Mouse (Mus musculus) kidney, postnatal 0 days (tissue): ENCODE data around the gene Pik3r1. TPM values are rescaled to one million over a fixed set of nuclear protein-coding genes. Genes with fewer than 3 reads are reported as not detected.

Experiments
- ATAC-seq: fragments of 200-750 bp; cut with Nextera tagmentation; replicated peaks from 2 replicates; pipeline ENCODE4 v1.8.0; 2017; ENCODE audit warnings: low read depth, moderate number of reproducible peaks, moderate TSS enrichment, moderate library complexity; ENCODE audit not compliant: low FRiP score
- DNase-seq: peaks from one replicate; pipeline ENCODE4 v3.0.0-alpha.2; 2016; ENCODE audit warnings: low spot score
- H3K27ac ChIP-seq: fragments of 300-500 bp; sonication (generic); 2 replicates; pipeline ENCODE4 v1.5.1; 2014; ENCODE audit warnings: mild to moderate bottlenecking
- H3K27me3 ChIP-seq: fragments of 300-500 bp; sonication (generic); 2 replicates; pipeline ENCODE4 v1.6.1; 2014; ENCODE audit warnings: low read length, mixed read lengths; ENCODE audit not compliant: insufficient read depth
- H3K36me3 ChIP-seq: fragments of 300-500 bp; sonication (generic); 2 replicates; pipeline ENCODE4 v1.6.1; 2014; ENCODE audit warnings: low read length, mixed read lengths; ENCODE audit not compliant: insufficient read depth
- H3K4me1 ChIP-seq: fragments of 300-500 bp; sonication (generic); replicated peaks from 2 replicates; pipeline ENCODE4 v1.6.1; 2014; ENCODE audit warnings: antibody characterized with exemption, low read length, mixed read lengths; ENCODE audit not compliant: insufficient read depth
- H3K4me2 ChIP-seq: fragments of 300-500 bp; sonication (generic); 2 replicates; pipeline ENCODE4 v1.6.1; 2014; ENCODE audit warnings: mild to moderate bottlenecking, low read length, moderate library complexity, mixed read lengths
- H3K4me3 ChIP-seq: fragments of 300-500 bp; sonication (generic); replicated peaks from 2 replicates; pipeline ENCODE4 v1.5.1; 2014; ENCODE audit warnings: low read depth, low read length
- H3K9ac ChIP-seq: fragments of 300-500 bp; sonication (generic); 2 replicates; pipeline ENCODE4 v1.6.1; 2014; ENCODE audit warnings: low read depth, low read length
- H3K9me3 ChIP-seq: fragments of 300-500 bp; sonication (generic); replicated peaks from 2 replicates; pipeline ENCODE4 v1.6.1; 2016; ENCODE audit warnings: low read length, inconsistent platforms, mixed read lengths
- CTCF ChIP-seq: IDR thresholded peaks from 2 replicates; pipeline ENCODE4 v1.5.1; 2016; ENCODE audit warnings: antibody characterized with exemption, low read depth, mild to moderate bottlenecking, moderate library complexity
- WGBS: fragments of 180-500 bp; shearing (Covaris S2); extraction: QIAGEN DNeasy Blood & Tissue Kit; methylation state at CpG from one replicate; pipeline ENCODE4 v1.1.7; 2014; 5-methylcytosine and 5-hydroxymethylcytosine counted together
- polyA plus RNA-seq: library from polyadenylated mRNA; unstranded; fragments of >200 nt; fragmentation: Nextera tagmentation; extraction: Ambion mirVana; gene quantifications from 2 replicates; pipeline ENCODE4 v1.2.1, GENCODE M21; 2015

Gene Pik3r1
- polyA plus RNA-seq, 1 experiment from 2014 or later: 30.3 TPM

DNA sequence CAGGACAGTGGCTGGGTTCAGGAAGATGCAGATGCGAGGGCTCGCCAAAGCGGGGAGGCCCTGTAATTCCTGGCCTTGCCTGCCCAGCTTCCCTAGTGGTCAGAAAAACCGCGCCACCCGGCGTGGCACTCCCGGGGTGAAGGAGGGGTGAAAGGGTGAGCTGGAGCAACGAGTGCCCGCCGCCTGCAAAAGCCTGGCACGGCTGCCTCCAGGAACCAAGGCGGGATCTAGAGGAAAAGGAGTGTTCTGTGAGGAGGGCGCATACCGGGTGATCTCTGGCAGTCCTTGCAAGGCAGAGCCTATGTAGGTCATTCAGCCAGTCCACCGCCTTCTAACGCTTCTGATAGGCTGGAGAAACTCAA is 594 bp upstream of the Pik3r1 start:
- ATAC-seq (peak; percentile 64), DNase-seq (peak; percentile 82)
- Histone ChIP-seq H3K9ac (peak overlapping the region; percentile 92), H3K27me3 (no peaks in the 10 kb centered on the region), H3K4me3 (peak overlapping the region; percentile 94), H3K4me1 (peaks cover 11% of the 10 kb centered on the region; the same call in 1 of the 2 replicates), H3K27ac (peak overlapping the region; percentile 98), H3K9me3 (no peaks in the 10 kb centered on the region), H3K4me2 (peak overlapping the region; percentile 83), H3K36me3 (no peaks in the 10 kb centered on the region)
- peak; percentile 42 for TF ChIP-seq CTCF
- under 1% methylated on average over 17 of the region's 17 CpGs for WGBS

- Histone ChIP-seq H3K4me3 (peak overlapping the region; percentile 94), H3K9ac (peak overlapping the region; percentile 92), H3K4me1 (peaks cover 14% of the 10 kb centered on the region; the same call in 1 of the 2 replicates), H3K4me2 (peak overlapping the region; percentile 83), H3K36me3 (no peaks in the 10 kb centered on the region), H3K27me3 (no peaks in the 10 kb centered on the region), H3K27ac (peak overlapping the region; percentile 98), H3K9me3 (no peaks in the 10 kb centered on the region)
- no peak for TF ChIP-seq CTCF
- peak; percentile 7 for ATAC-seq
- WGBS: under 1% methylated on average over 59 of the region's 60 CpGs
- peak; percentile 59 for DNase-seq
Measured at GRCm38 (mm10) chr13:101767013-101767808, 806 bp downstream of the Pik3r1 start.

GRCm38 (mm10) chr13:101766605-101767012 is 1.4 kb downstream of the Pik3r1 start:
- TF ChIP-seq CTCF: no peak
- H3K9me3 ChIP-seq: no peaks in the 10 kb centered on the region
- H3K4me1 ChIP-seq: peaks cover 14% of the 10 kb centered on the region; the same call in 1 of the 2 replicates
- H3K27ac ChIP-seq: peak overlapping the region; percentile 98
- H3K9ac ChIP-seq: peak overlapping the region; percentile 92
- no peaks in the 10 kb centered on the region for H3K36me3 ChIP-seq
- peak overlapping the region; percentile 83 for H3K4me2 ChIP-seq
- DNase-seq (no peak), ATAC-seq (no peak)
- H3K27me3 ChIP-seq: no peaks in the 10 kb centered on the region
- 0% methylated on average over 5 of the region's 5 CpGs for WGBS
- H3K4me3 ChIP-seq: peak overlapping the region; percentile 94

DNA sequence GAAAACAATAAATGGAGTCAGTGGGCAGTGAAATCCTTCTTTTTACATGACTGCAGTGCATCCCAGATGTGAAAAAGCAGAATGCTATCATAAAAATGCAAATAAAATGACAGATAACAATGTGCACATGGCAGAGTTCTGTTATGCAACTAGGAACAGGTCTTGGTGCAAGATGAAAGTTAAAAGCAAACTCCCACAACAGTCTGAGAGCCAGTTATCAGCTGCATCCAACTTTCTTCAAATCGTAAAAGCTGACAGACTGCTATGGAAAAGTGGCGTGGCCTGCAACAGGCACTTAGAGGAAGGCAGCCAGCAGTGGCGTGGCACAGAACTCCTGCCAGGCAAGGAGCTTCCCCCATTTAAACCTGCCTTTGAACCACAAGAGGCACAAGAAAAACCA is 2.0 kb downstream of the Pik3r1 start:
- DNase-seq: no peak
- H3K4me1 ChIP-seq: peaks cover 14% of the 10 kb centered on the region

GRCm38 (mm10) chr13:101764111-101764510 is 3.9 kb downstream of the Pik3r1 start:
- Histone ChIP-seq H3K4me1 (peaks cover 26% of the 10 kb centered on the region), H3K36me3 (no peaks in the 10 kb centered on the region), H3K4me3 (0 out of 2 replicates have a peak overlapping the region, but pooled peaks have one; percentile 1), H3K9me3 (no peaks in the 10 kb centered on the region), H3K9ac (no peak overlapping the region), H3K4me2 (peak overlapping the region; percentile 38), H3K27me3 (no peaks in the 10 kb centered on the region), H3K27ac (peak overlapping the region; percentile 54; the same call in 1 of the 2 replicates)
- 29% methylated on average over 5 of the region's 5 CpGs for WGBS
- no peak for DNase-seq
- no peak for TF ChIP-seq CTCF
- no peak for ATAC-seq

More for the DNA sequence above, 2.0 kb downstream of the Pik3r1 start:
- Histone ChIP-seq H3K27ac (no peak overlapping the region), H3K9me3 (no peaks in the 10 kb centered on the region), H3K4me3 (peak overlapping the region; percentile 94), H3K4me2 (peak overlapping the region; percentile 83), H3K9ac (peak overlapping the region; percentile 92; the same call in 1 of the 2 replicates), H3K36me3 (no peaks in the 10 kb centered on the region), H3K27me3 (no peaks in the 10 kb centered on the region)
- no peak for TF ChIP-seq CTCF
- ATAC-seq: no peak
- 11% methylated on average over 3 of the region's 3 CpGs for WGBS

DNA sequence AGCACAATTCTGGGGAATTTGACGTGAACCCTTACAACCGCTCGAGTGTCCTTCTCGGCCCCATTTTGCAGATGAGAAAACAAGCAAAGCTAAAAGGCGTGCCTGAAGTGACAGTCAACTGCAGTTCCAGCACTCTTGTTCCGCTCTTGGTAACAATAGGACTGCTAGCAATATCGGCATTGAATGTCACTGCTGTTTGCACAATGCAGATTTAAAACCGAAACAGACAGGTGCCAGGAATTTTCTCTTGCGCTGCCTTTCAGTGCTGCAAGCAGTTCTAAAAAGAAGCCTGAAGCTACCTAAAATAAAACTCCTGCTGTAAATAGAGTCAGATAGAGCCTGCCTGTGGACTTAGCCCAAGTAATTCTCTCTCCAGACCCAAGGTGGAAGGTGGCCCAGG is 4.3 kb downstream of the Pik3r1 start:
- peak overlapping the region; percentile 54; the same call in 1 of the 2 replicates for H3K27ac ChIP-seq
- no peak overlapping the region for H3K9ac ChIP-seq
- 0 out of 2 replicates have a peak overlapping the region, but pooled peaks have one; percentile 1 for H3K4me3 ChIP-seq
- 68% methylated on average over 9 of the region's 9 CpGs for WGBS
- peak overlapping the region; percentile 38 for H3K4me2 ChIP-seq
- H3K4me1 ChIP-seq: peaks cover 28% of the 10 kb centered on the region
- H3K36me3 ChIP-seq: no peaks in the 10 kb centered on the region
- no peaks in the 10 kb centered on the region for H3K27me3 ChIP-seq
- no peak for DNase-seq
- ATAC-seq: no peak
- TF ChIP-seq CTCF: no peak
- no peaks in the 10 kb centered on the region for H3K9me3 ChIP-seq
